Mouse (Mus musculus): ENCODE measurements at regions not wholly inside any gene's neighbourhood (a gene's known extent, or its start where the extent isn't known, plus 50 kb on each side); places are given as distances from the start of the nearest gene placed in this dataset.

- no peak for DNase-seq (ENCODE audit: low spot score)
Measured at GRCm38 (mm10) chr8:88972993-88973690, 70.8 kb downstream of the Sall1 start.

DNA sequence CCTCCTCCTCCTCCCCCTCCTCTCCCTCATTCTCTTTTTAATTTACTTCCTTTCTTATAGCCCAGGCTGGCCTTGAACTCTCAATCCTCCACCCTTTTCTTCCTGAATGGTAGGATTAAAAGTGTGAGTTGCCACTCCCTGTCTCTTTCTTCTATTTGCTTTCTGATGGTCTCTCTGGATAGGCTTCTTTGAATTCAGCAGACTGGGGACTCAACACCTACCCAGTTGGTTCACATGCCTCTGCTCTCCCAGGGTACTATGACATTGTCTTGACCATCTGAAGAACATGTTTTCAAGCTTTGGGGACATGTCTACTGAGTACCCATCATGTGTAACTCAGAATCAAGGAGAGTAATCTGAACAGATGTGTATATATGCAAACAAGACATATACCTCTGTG, 85.1 kb downstream of the Sall1 start:
- no peak for DNase-seq (ENCODE audit: low spot score)

GRCm38 (mm10) chr8:88953178-88953577, 90.8 kb downstream of the Sall1 start:
- no peak for DNase-seq (ENCODE audit: low spot score)

DNA sequence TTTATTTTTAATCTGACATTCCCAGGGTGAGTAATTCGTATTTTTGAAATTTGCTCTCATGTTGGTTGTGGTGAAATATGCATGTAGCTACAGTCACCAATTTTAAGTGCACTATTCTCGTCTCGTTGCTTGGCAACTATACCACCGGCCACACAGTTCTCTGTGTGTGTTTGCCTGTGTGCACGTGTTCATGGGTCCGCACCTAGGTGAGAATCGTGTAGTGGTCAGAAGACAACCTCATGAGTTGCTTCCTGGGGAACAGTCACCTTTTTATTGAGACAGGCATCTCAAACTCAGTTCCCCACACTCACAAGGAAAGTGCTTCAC, 92.2 kb downstream of the Sall1 start:
- no peak for DNase-seq (ENCODE audit: low spot score)

- no peak for DNase-seq (ENCODE audit: low spot score)
Measured at GRCm38 (mm10) chr8:88951145-88951828, 92.7 kb downstream of the Sall1 start.

- no peak for DNase-seq (ENCODE audit: low spot score)
Measured at GRCm38 (mm10) chr8:88949975-88950374, 94.0 kb downstream of the Sall1 start.

DNA sequence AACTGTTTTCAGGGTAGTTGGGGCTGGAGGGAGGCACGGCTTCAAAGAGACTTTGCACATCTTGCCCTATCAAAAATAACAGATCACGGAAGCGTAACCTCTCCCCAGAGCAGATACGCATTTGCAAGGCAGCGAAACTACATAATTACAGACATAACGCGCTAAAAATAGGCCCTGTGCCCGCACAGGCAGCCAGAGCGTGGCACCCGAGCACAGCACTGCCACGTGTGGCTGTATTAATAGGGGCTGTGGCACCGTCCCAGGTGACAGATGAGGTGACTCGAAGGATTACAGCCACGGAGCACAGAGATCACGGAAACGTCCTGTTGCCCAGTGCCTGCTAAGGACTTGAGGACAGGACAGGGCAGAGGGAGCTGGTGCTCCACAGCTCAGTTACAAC, 95.0 kb downstream of the Sall1 start:
- peak; percentile 1 for DNase-seq (ENCODE audit: low spot score)

DNA sequence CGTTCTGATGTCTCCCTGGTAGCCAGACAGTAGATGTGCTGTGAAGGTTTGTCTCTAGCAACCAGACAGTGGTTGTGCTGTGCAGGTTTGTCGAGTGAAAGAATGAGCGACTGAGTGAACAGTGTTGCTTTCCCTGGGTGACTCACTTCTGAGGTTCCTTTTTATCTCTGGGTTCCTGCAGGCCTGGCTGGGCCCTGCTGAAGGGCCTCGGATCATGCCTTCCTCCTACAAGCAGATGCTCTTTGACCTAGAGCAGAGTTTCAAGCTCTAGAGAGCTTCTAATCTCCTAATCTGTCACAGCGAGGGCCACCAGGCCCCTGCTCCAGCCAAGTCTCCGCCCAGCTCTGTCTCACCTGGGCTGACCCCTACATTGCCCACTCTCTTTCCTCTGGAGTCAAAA, 95.6 kb downstream of the Sall1 start:
- no peak for DNase-seq (ENCODE audit: low spot score)

DNA sequence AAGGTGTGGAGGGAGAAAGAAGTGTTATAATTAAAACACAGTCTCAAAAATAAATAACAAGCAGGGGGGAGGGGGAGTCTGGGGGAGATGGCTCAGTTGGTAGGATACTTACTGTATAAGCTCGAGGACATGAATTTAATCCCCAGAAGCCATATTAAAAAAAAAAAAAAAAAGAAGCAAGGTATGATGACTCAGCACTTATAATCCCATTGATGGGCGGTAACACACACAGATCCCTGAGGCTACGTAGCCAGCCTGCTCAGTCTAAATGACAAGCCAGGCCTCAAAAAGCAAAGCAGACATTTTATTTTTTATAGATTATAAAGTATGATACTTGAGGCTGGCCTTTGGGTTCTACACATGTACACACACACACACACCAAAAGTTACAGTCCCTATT, 96.6 kb downstream of the Sall1 start:
- no peak for DNase-seq (ENCODE audit: low spot score)

DNA sequence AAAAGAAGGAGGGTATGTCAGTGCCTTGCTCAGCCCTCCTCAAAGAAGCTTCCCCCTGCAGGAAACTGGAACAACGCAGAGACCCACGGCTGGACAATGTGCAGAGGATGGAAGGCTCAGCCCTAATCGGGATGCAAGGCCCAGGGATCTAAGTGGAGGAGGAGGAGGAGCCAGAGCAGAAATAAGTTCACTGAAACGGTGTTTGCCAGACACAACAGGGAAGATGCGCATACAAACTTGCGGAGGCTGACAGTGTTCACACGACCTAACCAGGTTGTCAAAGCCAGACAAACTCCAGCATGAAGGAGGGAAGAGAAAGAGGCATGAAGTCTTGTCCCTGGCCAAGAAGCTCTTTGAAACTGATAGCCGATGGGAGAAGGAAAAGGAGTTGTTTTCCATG, 98.3 kb downstream of the Sall1 start:
- no peak for DNase-seq (ENCODE audit: low spot score)

DNA sequence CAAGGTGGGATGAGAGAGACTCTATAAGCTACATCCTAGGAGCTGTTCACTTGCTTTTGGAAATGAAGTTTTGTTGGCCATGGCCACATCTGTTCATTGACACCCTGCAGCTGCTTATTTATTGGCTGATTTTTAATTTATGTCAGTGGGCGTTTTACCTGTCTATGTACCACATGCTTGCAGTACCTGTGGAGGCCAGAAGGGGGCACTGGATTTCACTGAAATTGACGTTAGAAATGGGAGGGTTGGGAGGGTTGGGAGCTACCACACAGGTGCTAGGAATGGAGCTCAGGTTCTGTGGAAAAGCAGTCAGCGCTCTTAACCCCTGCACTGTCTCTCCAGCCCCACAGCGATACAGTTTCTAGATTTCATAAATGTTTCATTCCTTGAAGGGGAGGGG, 99.9 kb downstream of the Sall1 start:
- no peak for DNase-seq (ENCODE audit: low spot score)

GRCm38 (mm10) chr8:88939071-88939746, 104.8 kb downstream of the Sall1 start:
- DNase-seq (ENCODE audit: low spot score): no peak

- no peak for DNase-seq (ENCODE audit: low spot score)
Measured at GRCm38 (mm10) chr8:88934708-88935107, 109.3 kb downstream of the Sall1 start.

GRCm38 (mm10) chr8:88931050-88931449, 112.9 kb downstream of the Sall1 start:
- DNase-seq (ENCODE audit: low spot score): no peak

DNA sequence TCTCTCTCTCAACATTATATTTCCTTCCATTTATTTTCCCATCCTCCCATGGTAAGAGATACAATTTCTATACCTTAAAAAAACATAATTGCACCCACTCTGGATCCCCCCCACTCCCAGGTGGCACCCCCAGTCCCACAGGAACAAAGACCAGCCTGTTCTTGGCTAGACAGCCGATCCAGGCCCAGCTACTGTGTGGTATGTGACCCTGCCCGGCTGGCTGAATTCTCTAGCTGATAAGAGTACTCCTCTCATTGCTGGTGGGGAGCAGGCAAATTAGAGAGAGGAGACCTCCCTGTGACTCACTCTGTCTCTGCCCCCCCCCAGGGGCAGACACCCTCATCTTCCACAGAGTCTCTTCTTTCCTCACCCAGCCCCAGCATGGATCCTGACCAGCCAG, 113.6 kb downstream of the Sall1 start:
- no peak for DNase-seq (ENCODE audit: low spot score)

DNA sequence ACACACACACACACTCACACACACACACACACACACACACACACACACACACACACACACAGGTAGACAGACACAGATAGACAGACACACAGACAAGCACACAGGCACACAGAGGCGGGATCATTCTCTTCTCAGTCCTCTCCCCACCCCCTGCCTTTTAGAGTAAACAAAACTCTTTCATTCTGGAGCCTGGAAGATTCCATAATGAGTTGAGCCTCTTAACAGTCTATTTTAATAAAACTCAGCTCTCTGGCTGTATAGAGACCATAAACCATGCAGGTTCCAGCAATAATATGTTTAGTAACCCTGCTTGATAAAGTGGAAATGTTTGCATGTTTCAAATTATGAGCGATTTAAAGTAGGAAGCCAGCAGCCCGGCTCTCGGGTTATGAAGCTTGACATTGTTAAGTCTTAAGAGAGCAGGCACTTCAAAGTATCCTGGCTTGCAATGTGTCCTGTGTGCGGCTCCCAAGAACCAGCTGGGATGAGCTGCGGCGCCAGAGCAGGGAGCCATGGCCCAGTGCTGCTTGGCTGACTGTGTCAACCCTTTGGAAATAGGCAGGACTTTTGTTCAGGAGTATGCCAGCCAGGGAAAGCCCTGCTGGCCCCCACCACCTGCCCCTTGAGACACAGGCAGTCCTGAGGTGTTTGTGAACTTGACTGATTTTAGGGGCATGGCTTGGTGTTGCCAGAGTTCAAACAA, 115.1 kb downstream of the Sall1 start:
- no peak for DNase-seq (ENCODE audit: low spot score)

GRCm38 (mm10) chr8:88922840-88923239, 121.1 kb downstream of the Sall1 start:
- no peak for DNase-seq (ENCODE audit: low spot score)

DNA sequence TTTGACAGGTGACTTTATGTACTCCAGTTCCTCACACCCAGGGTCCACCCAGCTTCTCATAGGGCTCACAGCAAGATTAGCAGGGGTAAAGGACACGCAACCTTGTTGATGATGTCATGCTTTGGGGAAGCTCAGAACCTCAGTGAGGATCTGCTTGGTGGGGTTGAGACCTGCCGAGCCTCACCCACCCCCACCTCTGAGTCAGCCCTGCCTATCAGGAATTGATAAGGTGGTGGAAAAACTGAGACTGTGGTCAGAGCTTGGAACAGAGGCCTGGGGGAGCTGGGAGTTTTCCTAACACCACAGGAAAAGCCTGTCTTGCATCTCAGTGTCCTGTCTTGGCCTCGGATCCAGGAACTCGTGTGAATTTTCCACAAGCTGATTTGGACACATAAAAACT, 122.0 kb downstream of the Sall1 start:
- DNase-seq (ENCODE audit: low spot score): no peak

GRCm38 (mm10) chr8:88919282-88919681, 124.7 kb downstream of the Sall1 start:
- DNase-seq (ENCODE audit: low spot score): no peak

- no peak for DNase-seq (ENCODE audit: low spot score)
Measured at GRCm38 (mm10) chr8:88916064-88916463, 127.9 kb downstream of the Sall1 start.

DNA sequence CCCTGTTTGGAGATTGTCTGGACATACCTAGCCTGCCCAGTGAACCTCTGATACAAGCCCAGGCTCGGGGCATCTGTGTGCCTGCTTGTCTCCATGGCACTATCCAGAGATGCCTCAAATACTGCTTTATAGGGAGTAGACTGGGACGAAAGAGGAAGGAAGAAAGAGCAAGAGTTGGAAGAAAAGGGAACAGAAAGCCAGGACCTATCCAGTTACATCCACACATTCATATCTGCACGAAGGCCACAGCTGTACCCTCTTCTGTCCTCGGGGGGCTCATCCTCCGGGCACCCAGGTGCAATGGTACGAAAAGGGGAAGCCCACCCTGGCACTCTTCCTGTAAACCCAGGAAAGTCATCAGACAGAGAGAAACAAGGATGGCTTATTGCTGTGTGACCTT, 129.3 kb downstream of the Sall1 start:
- no peak for DNase-seq (ENCODE audit: low spot score)

GRCm38 (mm10) chr8:88914190-88914589, 129.8 kb downstream of the Sall1 start:
- DNase-seq (ENCODE audit: low spot score): no peak

- no peak for DNase-seq (ENCODE audit: low spot score)
Measured at GRCm38 (mm10) chr8:88906244-88906643, 137.7 kb downstream of the Sall1 start.
